Mouse (Mus musculus) effector memory CD4-positive, alpha-beta T cell, adult 7 months (primary cell): ENCODE results near the gene Fam98b. TPM values are rescaled to one million over a fixed set of nuclear protein-coding genes. Genes with fewer than 3 reads are reported as not detected.

Experiments
- polyA plus RNA-seq: library from polyadenylated mRNA; unstranded; fragments of 100-300 nt; shearing (Covaris generic); gene quantifications from one replicate; pipeline ENCODE4 v1.2.1, GENCODE M21; 2017

Fam98b gene
- polyA plus RNA-seq, result 2.6 TPM

DNA sequence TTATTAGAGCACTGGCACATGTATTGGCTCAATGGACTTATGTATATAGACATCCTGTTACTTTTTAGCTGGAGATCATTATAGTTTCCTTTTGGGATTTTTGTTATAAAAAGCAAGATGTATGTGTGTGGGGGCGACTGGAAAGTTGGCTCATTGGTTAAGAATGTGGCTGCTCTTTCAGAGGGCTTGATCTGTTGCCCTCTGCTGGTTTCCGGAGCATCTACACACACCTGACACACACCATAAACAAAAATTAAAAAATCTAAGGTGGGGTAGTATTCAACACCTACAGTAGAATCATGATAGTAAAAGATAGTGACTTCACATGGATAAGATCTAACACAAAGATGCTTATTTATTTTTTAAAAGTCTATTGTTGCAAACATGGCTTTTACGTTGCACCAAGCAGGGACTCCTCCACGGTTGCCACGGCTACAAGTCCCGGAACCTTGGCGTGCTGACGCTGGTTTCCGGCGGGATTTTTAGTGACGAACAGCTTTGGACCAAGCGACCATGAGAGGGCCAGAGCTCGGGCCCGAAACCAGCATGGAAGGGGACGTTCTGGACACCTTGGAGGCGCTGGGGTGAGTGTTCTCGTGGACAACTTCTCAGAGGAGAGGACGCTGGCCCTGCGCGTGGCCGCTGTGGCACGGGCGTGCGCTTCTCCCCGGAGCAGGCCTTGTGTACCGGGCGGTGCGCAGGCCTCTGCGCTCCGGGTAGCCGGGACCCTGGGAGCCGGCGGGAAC lies at the start of gene Fam98b:
Gene Fam98b (plus strand): TSS at position 485 of the 746 bp plus-strand sequence.

Other genes with a start within 250 kb of the Fam98b start
- gene Spred1, start 128.4 kb upstream of the Fam98b start, polyA plus RNA-seq, result 3.6 TPM
- 252 TPM for gene Rasgrp1, start 93.3 kb downstream of the Fam98b start, polyA plus RNA-seq